Mouse (Mus musculus) E14TG2a.4 (cell line): ENCODE results near the gene Gm43064.

Experiments
- CTCF ChIP-seq: conservative IDR thresholded peaks from 2 replicates; pipeline ENCODE4 v1.5.1; 2014; ENCODE audit warnings: low read length
- NANOG ChIP-seq: IDR thresholded peaks from 2 replicates; pipeline ENCODE4 v1.6.1; 2014; ENCODE audit warnings: borderline replicate concordance, low read length, mixed read lengths
- POU5F1 ChIP-seq: IDR thresholded peaks from 2 replicates; pipeline ENCODE4 v1.6.1; 2014; ENCODE audit warnings: low read length, borderline replicate concordance

- no peak for TF ChIP-seq CTCF
- TF ChIP-seq NANOG: no peak
- no peak for TF ChIP-seq POU5F1
These were observed 53.4 kb downstream of the Gm43064 start for GRCm38 (mm10) chr3:103862721-103863220.
